Mouse (Mus musculus) right cerebral cortex, postnatal 4 days (tissue): Measurements from ENCODE around the gene Nell2.
A peak's percentile ranks its signal among the peaks of the same experiment; 100 is the strongest.
"Not testable (repeated sequence)": the region's sequence is repeated elsewhere in the genome, so short reads cannot be mapped to it uniquely, and the experiment has no call there.

Source experiments
- DNase-seq: peaks from one replicate; pipeline ENCODE4 v3.0.0-alpha.2; 2022

Gene Nell2

DNA sequence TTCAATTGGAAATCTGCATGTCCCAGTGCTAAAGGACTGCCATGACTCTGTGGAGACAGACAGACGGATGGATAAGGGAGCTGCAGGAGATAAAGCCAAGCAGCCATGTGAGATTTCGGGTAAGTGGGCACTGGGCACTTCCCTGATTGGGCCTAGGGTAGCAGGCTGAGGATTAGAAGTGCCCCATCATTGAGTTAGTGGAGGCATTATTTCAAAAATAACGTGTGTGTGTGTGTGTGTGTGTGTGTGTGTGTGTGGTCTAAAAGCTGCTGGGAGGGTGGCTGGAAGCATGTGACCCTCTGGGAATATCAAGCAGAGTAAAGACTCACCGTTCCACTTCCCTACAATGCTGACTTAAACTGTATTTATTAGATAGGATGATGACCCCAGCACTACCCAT, 195.1 kb downstream of the Nell2 start:
- DNase-seq, result no peak

- no peak for DNase-seq
These were observed 197.4 kb downstream of the Nell2 start for GRCm38 (mm10) chr15:95330926-95331325.

- DNase-seq, result no peak
These were observed 205.6 kb downstream of the Nell2 start for GRCm38 (mm10) chr15:95322744-95323143.

DNA sequence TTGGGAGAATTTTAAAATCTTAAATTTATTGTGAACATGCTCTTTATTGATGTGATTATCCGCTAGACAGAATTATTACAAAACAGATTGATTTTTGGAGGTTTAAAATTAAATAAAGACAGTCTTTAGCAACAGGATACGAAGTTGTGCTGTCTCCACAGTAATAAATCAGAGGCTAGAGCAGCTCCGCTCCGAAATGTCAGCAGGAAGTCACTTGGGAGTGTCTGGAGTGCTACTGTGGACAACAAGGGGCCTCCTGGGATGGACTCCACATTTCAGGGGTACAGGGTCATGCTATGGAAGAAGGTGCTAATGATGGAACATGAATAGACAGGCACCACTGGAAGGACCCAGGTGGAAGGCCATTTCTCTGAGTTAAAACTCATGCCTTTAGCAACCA, 211.7 kb downstream of the Nell2 start:
- no peak for DNase-seq

DNA sequence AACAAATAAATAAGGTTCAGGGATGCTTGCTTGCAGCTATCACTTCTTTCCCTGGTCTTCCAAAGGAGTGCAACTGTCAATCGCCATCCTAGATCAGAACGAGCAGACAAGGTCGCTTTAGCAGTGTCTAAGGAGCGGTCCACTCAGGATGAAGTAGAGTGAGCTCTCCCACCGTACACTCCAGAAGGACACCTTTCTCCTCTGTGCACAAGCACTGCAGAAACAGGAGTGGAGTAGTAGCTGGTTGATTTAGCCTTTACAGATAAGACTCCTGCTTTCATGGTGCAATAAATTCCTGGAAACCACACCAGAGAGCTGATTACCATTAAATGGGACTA, 213.6 kb downstream of the Nell2 start:
- DNase-seq, result no peak

DNA sequence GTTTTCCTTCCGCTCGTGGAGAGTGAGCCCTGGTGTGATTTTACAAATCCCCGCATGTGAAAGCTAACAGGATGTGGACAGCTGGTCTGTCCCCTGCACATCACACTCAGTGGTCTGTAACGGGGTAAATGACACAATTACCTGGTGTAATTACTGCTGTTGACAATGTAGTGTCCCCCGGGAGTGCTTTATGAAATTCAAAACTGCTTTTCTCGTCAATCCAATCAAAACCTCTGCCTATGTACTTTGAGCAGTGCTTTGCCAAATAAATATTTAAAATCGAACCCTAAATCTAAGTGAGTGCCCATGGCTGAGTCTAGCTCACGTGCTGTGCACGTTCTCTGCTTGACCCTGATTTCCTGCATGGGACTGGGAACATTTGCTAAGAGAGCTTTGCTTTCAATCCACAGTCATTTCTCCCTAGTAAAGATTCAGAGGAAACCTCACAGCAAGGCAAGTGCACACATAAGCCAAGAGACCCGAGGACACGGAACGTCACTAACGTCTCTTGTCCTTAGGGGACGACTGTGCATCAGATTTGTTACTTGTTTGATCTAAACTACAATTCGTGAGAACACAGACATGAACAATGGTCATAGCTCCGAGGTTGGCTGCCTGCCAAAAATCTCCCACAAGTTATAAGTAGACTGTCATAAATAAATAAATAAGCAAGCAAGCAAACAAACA, 214.1 kb downstream of the Nell2 start:
- peak; percentile 34 for DNase-seq

DNA sequence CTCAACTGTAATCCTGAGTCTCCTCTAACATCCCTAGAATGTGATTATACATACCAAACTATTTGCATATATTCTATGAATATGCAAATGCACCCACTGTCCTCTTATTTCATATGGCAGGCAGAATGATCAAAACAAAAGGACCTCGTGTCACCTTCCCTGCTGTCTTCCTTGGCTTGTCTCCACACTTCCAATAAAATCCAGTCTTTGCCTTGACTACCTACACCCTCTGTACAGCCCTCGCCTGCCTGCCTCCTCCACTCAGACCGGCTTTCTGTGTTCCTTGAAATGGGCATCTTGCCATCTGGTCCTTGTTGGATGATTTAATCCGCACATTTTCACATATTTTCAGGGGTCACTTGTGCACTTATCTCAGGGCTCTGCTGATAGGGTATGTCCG, 215.1 kb downstream of the Nell2 start:
- no peak for DNase-seq

DNA sequence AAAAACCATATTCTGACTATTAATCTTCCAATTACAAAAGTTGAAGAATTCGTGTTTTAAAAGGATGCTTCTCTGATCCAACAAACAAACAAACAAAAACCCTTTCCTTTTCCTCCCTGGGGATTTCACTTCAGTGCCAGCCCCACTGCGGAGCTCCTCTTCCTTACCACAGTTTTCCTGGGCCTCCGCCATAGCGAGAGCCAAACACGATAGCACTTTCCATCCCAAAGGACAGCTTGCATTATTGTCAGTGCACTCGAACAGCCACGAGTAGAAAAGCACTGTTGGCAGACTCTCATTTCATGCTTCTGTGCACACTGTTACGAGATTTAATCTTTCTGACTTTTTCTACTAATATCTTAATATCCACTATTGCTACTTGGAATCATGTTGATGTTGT, 224.3 kb downstream of the Nell2 start:
- DNase-seq, result no peak

- DNase-seq, result no peak
These were observed 231.8 kb downstream of the Nell2 start for GRCm38 (mm10) chr15:95296561-95296960.

DNA sequence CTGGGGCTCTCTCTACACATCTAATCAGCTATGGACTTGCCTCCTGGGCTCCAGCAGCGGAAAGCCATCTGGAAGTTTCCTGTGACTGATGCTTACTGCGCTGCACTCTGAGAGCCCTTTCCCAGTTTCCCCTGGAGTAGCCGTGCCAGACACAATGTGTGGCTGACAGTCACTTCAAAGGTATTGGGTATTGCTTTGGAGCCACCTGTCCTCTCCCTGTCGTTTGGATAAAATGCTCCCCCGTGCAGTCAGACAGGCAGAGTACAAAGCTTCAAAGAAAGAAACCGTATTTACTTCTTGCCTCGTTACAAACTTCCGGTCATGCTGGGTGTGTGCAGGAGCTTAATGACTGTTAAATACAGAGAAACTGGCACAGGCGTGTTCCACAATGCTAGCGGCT, 239.3 kb downstream of the Nell2 start:
- no peak for DNase-seq

- DNase-seq, result no peak
These were observed 243.2 kb downstream of the Nell2 start for GRCm38 (mm10) chr15:95285199-95285598.

GRCm38 (mm10) chr15:95280986-95281385, 247.4 kb downstream of the Nell2 start:
- no peak for DNase-seq

DNA sequence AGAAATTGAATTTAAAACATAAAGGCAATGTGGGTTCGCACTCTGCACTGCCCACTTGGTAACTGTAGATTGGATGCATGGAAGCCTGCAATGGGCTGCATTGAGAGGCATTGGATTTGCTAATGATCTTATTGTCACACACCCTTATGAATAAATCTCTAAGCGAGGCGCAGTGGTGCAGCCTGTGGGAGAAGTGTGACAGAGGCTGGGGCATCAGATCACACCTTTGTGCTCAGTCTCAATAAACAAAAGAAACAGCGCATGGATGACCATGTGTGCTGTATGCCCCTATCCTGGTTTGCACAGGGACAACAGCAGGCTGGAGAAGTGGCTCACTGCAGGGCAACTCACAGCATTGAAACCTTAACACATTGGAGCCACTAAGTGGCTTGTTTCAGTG, 250.4 kb downstream of the Nell2 start:
- no peak for DNase-seq

DNA sequence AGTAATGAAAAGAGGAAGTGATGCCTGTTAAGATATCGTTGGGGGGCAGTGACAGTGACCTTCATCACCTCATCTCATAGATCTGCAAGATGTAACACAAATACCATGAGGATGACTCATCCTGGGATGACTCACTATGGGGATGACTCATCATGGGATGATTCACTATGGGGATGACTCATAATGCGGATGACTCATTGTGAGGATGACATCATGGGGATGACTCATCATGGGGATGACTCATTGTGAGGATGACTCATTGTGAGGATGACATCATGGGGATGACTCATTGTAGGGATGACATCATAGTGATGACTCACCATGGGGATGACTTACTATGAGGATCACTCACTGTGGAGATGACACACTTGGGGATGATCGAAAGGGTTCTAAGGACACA, 251.8 kb downstream of the Nell2 start:
- DNase-seq, result no peak

- DNase-seq, result no peak
These were observed 252.8 kb downstream of the Nell2 start for GRCm38 (mm10) chr15:95275553-95275952.

GRCm38 (mm10) chr15:95273236-95273635, 255.1 kb downstream of the Nell2 start:
- no peak for DNase-seq

- DNase-seq, result no peak
These were observed 256.2 kb downstream of the Nell2 start for GRCm38 (mm10) chr15:95272167-95272566.

DNA sequence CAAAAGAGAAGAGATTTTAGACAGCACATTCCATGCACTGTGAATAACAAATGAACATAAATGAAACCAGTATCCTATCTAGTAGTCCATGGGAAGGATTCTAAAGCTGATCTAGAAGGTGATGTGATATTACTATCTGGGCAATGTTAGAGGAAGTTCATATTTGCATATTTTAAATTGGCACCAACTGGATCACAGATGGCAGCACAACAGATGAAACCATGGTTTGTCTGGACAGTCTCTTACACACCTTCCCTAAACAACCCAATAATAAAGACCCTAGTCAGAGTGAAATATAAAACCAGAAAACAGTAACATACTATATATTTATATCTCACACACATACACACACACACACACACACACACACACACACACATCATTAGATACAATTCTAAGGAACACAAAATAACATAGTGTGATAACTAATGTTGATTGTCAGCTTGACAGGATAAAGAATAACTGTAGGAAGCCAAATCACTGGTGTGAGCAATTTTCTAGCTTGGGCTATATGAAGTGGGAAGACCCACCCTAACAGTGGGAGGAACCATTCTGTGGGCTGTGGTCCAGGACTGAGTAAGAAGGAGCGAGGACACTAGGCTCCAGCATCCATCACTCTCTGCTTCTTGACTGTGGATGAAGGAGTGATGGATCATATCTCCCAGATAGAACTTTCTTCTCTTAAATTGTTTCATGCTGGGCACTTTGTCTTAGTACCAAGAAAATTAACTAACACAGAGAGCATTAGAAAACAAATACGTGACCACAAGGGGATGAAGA, 268.5 kb downstream of the Nell2 start:
- no peak for DNase-seq

DNA sequence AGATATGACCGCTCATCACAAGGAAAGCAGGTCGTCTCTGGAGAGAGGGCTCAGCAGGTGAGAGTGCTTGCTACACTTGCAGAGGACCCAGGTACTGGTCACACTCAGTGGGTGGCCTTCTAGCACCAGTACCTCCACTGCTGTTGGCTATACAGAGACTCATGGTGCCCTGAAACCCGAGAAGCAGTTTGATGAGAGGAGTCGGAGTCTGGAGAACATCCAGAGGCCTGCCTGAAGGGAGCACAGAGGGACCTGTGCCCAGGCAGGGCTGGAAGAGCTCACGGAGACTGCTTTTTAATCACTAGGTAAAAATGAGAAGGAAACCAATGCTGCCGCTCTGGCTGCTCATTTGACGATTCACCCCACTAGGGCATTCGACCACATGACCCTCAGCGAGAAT, 271.2 kb downstream of the Nell2 start:
- no peak for DNase-seq

GRCm38 (mm10) chr15:95245516-95245915, 282.8 kb downstream of the Nell2 start:
- no peak for DNase-seq

GRCm38 (mm10) chr15:95243876-95244275, 284.5 kb downstream of the Nell2 start:
- DNase-seq, result no peak

- no peak for DNase-seq
These were observed 287.2 kb downstream of the Nell2 start for GRCm38 (mm10) chr15:95241161-95241560.

DNA sequence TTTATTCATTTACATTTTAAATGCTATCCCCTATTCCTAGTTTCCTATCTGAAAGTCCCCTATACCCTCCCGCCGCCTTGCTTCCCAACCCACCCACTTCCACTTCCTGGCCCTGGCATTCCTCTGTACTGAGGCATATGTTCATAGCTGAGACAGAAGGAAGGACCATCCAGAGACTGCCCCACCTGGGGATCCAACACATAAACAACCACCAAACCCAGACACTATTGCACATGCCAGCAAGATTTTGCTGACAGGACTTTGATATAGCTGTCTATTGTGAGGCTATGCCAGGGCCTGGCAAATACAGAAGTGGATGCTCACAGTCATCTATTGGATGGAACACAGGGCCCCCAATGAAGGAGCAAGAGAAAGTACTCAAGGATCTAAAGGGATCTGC, 291.3 kb downstream of the Nell2 start:
- not testable (repeated sequence) for DNase-seq

GRCm38 (mm10) chr15:95236509-95236908, 291.9 kb downstream of the Nell2 start:
- DNase-seq, result no peak

DNA sequence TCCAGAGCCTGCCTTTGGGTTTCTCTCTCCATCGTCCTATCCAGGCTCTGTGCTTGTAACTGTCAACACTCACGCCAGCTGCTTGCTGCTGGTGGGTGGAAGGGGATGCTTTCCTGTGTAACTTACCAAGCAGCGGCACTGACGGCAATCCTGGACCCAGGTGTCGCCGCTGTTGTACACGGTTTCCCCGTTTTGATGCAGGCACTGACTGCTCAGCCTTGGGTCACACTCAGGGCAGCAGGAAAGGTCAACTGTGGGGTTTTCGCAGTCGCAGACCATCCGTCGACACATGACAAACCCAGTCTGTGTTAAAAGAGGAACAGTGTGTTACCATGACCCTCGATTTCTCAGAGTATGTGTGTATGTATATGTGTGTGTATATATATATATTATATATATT, 297.2 kb downstream of the Nell2 start:
- DNase-seq, result no peak
